Mouse (Mus musculus) small intestine, adult 2 months (tissue): ENCODE measurements around the gene Slamf9.

Experiments used
- CTCF ChIP-seq: fragments of 200-500 bp; IDR thresholded peaks from 2 replicates; pipeline ENCODE4 v1.5.1; 2012; ENCODE audit warnings: low read depth, mild to moderate bottlenecking, control low read depth, inconsistent platforms, low read length, moderate library complexity, mixed read lengths; ENCODE audit not compliant: insufficient replicate concordance, insufficient read length; ENCODE audit errors: extremely low read depth
- POLR2A ChIP-seq: fragments of 200-500 bp; IDR thresholded peaks from 2 replicates; pipeline ENCODE4 v1.6.1; 2012; ENCODE audit warnings: low read depth, mild to moderate bottlenecking, control low read depth, inconsistent platforms, low read length, moderate library complexity

GRCm38 (mm10) chr1:172468301-172468877 is 6.8 kb upstream of the Slamf9 start:
- TF ChIP-seq CTCF (no peak), POLR2A (no peak)
